Mouse (Mus musculus) cortical plate, adult 2 months (tissue): Measurements from ENCODE around the gene Sval2.

Experiments used
- CTCF ChIP-seq: fragments of 200-500 bp; IDR thresholded peaks from 2 replicates; pipeline ENCODE4 v1.5.1; 2011; ENCODE audit warnings: mild to moderate bottlenecking, control low read depth, low read length; ENCODE audit not compliant: insufficient read depth; ENCODE audit errors: extremely low read depth
- POLR2A ChIP-seq: fragments of 200-500 bp; IDR thresholded peaks from 2 replicates; pipeline ENCODE4 v1.6.1; 2011; ENCODE audit warnings: mild to moderate bottlenecking, low read length, control low read depth; ENCODE audit not compliant: insufficient read depth; ENCODE audit errors: extremely low read depth

GRCm38 (mm10) chr6:41911625-41912024, 58.8 kb downstream of the Sval2 start:
- TF ChIP-seq CTCF, result no peak
- no peak for TF ChIP-seq POLR2A
